Mouse (Mus musculus) ES-Bruce4 (cell line): ENCODE measurements around the gene Hcfc2.

Source experiments
- CTCF ChIP-seq: IDR thresholded peaks from one replicate; pipeline ENCODE4 v1.8.1; 2011; ENCODE audit warnings: low read depth, low read length
- EP300 ChIP-seq: IDR thresholded peaks from 2 replicates; pipeline ENCODE4 v1.6.1; 2011; ENCODE audit warnings: low read depth, low read length; ENCODE audit not compliant: insufficient read depth
- POLR2A ChIP-seq: IDR thresholded peaks from one replicate; pipeline ENCODE4 v1.8.1; 2011; ENCODE audit warnings: low read length; ENCODE audit not compliant: insufficient read depth

DNA sequence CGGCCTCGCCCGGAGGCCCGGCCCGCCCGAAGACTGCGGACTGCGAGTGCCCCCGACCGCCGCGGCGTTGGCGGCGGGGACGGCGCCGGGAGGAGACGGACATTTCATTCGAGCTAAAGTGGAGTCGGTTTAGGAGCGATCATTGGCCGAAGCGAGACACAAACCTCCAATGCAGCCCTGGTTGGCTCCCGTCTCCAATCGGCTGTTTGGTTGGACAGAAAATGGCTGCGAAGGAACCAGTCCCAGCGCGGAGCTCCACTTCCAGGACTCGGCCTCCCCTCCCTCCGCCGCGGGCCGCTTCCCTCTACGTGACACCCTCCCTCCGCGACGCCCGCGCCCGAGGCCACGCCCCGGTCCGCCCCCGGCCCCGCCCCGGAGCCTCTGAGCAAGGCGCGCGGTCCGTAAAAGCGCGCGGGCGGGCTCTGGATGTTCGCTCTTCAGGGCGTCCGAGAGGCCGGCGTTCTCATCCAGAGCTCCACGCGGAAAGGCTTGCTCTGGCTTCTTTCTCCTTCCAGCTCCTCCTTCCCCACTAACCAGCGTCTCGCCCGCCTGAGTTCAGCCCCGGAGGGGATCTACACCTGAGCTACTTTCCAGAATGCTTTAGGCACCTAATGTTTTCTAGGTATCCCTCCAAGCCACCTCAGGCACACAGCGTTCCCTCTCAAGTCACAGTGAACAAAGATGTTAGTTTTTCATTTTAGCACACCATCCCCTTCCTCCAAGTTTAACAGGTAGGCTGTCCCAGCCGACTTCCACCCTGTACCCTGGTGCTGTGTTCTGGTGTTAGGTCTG lies 68.1 kb downstream of the Hcfc2 start, which contains the start of gene Nfyb:
- TF ChIP-seq CTCF (no peak), POLR2A (peak; percentile 59), EP300 (peak; percentile 38; the same call in 1 of the 2 replicates)
